Mouse (Mus musculus): ENCODE data around the gene Skida1.
"Not testable (repeated sequence)": the region's sequence is repeated elsewhere in the genome, so short reads cannot be mapped to it uniquely, and the experiment has no call there.

The Skida1 gene

DNA sequence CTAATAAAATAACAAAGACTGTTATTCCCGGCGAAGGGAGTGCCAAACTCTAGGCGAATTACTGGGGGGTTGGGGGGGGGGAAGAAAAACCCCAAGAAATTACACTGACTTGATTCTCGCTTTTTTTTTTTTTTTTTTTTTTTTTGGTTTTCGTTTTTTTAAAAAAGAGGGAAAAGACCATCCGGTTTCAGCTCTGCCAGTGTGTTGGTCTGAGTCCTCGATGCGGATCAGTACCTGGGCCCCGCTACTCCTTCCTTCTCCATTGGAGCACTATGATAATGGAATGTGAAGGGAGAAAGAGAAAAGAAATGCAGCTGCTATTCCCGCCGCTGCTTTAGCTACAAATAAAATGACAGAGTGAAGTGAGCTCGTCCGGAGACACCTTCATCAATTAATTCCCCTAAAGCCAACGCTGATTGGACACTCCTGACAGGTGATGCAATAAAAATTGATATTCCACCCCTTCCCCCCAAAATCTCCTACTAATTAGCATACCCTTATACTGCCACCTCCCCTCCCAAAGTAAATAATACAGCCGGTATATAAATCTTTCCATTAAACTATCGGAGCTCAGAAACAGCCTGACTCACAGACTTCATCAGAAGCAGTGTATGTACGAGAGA lies at the start of gene Skida1:
Gene Skida1 (minus strand): TSS at position 599 of the 623 bp plus-strand sequence.
- no peak for DNase-seq (ENCODE audit: extremely low spot score, low read depth, low spot score)

DNA sequence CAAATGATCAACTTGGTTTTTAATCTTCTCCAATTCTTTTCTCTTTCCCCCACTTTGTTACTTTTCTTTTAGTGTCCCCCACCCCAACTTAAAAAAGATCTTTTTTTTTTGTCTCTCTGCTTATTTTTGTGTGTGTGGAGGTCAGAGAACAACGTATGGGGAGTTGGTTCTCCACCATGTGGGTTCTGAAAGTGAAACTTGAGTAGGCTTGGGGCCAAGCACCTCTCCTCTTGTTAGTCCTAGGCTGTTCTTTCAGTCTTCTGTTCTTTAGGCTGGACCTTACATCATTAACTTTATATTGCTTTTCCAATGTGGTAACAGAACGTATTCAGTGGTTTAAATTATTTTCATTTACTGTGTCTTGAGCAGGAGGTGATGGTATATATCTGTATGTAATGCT lies 47.0 kb upstream of the Skida1 start:
- no peak for DNase-seq (ENCODE audit: extremely low spot score, low read depth, low spot score)

GRCm38 (mm10) chr2:18094319-18094718 lies 45.5 kb upstream of the Skida1 start:
- DNase-seq (ENCODE audit: extremely low spot score, low read depth, low spot score): no peak

- no peak for DNase-seq (ENCODE audit: extremely low spot score, low read depth, low spot score)
Measured at GRCm38 (mm10) chr2:18093858-18094257, 45.0 kb upstream of the Skida1 start.

GRCm38 (mm10) chr2:18087695-18088094 lies 38.8 kb upstream of the Skida1 start:
- not testable (repeated sequence) for DNase-seq (ENCODE audit: extremely low spot score, low read depth, low spot score)

GRCm38 (mm10) chr2:18080182-18080860 lies 31.5 kb upstream of the Skida1 start:
- DNase-seq (ENCODE audit: extremely low spot score, low read depth, low spot score): no peak

- DNase-seq (ENCODE audit: extremely low spot score, low read depth, low spot score): no peak
Measured at GRCm38 (mm10) chr2:18071947-18072346, 23.1 kb upstream of the Skida1 start.

DNA sequence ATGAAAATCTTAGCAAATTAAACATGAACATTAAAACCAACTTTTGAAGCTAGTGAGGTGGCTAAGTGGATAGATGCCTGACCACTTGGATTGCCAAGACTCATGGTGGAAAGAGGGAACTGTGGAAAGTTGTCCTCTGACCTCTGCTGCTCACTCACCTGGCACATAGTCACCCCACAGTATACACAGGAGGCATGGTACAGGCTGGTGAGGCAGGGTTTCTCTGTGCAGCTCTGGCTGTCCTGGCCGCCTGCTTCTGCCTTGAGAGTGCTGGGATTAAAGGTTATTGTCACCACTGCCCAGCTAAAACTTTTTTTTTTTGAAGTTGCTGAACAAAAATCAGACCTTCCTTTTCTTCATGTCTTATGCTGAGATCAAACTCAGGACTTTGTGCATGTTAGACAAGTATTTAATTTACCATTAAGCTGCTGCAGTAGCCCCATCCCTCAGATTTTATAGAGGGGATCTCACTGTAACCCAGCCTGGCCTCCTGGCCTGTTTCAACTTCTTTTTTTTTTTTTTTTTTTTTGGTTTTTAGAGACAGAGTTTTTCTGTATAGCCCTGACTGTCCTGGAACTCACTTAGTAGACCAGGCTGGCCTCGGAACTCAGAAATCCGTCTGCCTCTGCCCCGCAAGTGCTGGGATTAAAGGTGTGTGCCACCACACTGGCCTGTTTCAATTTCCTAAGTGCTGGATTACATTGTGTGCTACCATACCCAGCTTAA lies 19.4 kb upstream of the Skida1 start:
- DNase-seq (ENCODE audit: extremely low spot score, low read depth, low spot score): no peak

DNA sequence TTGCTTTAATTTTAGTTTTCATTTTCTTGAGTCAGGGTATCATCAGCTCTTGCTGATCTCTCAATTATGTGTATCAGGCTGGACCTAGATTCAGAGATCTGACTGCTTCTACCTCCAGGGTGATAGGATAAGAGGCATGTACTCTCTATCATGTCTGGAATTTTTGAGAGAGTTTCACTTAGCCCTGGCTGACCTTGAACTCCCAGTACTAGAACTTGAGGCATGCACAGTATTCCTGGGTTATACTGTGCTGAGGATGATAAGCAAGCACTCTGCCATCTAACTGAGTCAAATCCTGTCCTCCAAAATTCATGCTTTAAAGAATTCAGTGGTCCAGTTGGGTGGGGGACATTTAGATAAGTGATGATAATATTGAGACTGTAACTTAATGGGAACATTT lies 17.6 kb upstream of the Skida1 start:
- no peak for DNase-seq (ENCODE audit: extremely low spot score, low read depth, low spot score)

- DNase-seq (ENCODE audit: extremely low spot score, low read depth, low spot score): no peak
Measured at GRCm38 (mm10) chr2:18065708-18066030, 16.8 kb upstream of the Skida1 start.

GRCm38 (mm10) chr2:18064941-18065707 lies 16.3 kb upstream of the Skida1 start:
- DNase-seq (ENCODE audit: extremely low spot score, low read depth, low spot score): no peak

GRCm38 (mm10) chr2:18064356-18064858 lies 15.6 kb upstream of the Skida1 start:
- DNase-seq (ENCODE audit: extremely low spot score, low read depth, low spot score): no peak

GRCm38 (mm10) chr2:18063763-18064251 lies 15.0 kb upstream of the Skida1 start:
- no peak for DNase-seq (ENCODE audit: extremely low spot score, low read depth, low spot score)

GRCm38 (mm10) chr2:18060396-18060795 lies 11.5 kb upstream of the Skida1 start:
- no peak for DNase-seq (ENCODE audit: extremely low spot score, low read depth, low spot score)

DNA sequence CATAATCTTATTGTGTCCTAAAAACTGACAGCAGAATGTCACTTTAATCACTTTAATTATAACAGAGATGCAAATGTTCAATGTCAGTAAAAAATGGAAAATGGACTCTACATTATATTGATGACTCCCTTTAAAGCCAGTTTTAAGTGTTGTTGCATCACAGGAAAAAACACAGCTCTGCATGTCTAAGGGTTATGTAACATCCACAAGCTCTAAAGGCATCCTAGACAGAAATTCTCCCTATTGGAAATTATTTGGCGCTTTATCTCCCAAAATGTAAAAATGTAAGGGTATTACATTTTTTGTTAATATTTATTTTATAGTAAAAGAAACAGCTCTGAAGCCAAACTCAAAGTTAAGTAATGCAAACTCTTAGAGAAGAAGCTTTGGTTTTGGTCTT lies 11.0 kb upstream of the Skida1 start:
- no peak for DNase-seq (ENCODE audit: extremely low spot score, low read depth, low spot score)

DNA sequence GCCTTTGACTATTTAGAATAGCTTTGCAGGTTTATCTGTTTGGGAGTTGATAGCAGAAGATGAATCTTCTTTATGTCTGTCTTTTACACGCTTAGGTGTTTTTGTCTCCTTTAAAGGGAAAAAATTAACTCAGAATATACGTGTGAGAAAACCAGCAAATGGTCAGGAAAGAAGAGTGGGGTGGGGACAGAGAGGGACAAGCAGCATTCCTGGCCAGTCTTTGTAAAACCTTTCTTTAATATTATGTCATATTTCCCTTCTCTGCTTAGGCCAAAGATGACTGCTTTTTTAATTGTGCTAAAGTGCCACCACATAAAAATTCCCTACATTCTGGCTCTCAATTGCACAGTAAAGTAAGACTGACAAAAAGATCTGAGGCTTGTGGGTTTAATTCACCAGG lies 10.2 kb upstream of the Skida1 start:
- DNase-seq (ENCODE audit: extremely low spot score, low read depth, low spot score): no peak

DNA sequence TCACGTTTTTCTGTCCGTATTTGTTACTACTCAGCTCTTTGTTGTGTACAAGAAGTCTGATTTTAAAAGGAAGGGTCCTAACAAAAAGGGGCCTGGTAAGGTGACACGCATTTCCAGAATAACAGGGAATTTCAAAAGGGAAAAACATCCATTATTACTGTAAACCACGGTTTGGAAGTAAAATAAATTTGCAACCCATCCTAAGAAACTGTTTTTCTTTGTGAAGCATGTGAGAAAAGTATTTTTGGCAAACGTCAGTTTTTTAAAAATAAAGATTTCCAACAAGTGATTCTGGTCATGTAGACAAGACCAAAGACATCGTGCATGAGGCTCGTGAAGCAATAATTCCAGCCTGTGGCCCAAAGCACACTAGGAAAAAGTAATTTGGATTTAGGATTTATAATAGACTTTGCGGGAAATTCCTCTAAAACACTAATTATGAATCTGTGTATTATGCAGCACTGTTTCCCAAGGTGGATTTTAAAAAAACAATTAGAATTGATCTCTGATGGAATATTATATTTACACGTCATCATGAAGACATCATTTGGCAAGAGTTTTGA lies 9.4 kb upstream of the Skida1 start:
- DNase-seq (ENCODE audit: extremely low spot score, low read depth, low spot score): no peak

- DNase-seq (ENCODE audit: extremely low spot score, low read depth, low spot score): no peak
Measured at GRCm38 (mm10) chr2:18057336-18058145, 8.7 kb upstream of the Skida1 start.

GRCm38 (mm10) chr2:18056786-18057255 lies 8.0 kb upstream of the Skida1 start:
- no peak for DNase-seq (ENCODE audit: extremely low spot score, low read depth, low spot score)

Measured in hindlimb bud, embryonic 11.5 days (tissue).